Mouse (Mus musculus): ENCODE data around the gene Plk3. TPM values are rescaled to one million over a fixed set of nuclear protein-coding genes. Genes with fewer than 3 reads are reported as not detected.
"Not testable (repeated sequence)": the region's sequence is repeated elsewhere in the genome, so short reads cannot be mapped to it uniquely, and the experiment has no call there.

Plk3 gene
- total RNA-seq (2021), result 10 to 100 TPM; 17.7 to 19.9 TPM

DNA sequence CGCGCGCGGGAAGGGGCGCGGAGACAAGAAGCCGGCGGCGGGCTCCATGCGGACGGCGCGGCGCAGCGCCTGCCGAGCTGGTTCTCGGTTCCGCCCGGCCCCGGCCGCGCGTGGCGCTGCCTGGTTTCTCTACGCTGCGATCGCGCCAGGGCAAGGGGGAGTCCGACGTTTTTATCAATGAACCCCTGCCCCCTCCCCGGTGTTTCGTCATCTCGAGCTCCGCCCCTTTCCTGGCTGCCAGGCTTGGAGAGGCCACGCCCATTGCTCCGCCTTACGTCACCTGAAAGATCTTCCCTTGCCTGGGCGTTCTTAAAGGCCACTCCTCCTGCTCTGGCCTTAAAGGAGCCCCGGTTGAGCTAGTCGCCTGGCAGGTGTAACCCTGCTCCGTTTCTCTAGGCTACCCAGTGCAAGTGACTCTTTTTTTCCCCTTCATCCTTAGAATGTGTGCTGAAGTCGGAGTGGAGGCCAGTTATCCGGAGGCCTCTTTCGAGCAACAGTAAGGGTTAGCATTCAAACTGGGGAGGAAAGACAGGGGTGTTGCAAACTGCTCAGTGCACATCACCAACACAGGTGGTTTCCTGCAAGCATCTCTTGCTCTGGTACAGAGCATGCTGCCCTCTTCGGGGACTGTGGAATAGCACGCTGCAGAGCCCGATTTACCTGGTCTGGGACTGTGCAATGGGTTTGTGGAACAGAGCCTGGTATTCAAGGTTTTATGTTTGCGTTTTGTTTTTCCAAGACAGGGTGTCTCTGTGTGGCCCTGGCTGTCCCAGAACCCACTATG lies at the start of gene Plk3:
Plk3 (minus strand) TSS at position 147 of the 784 bp plus-strand sequence.
- DNase-seq (ENCODE audit: extremely low spot score in 1 of 2, low spot score in 2 of 2), result peak; percentile 95 to 98
- intact Hi-C loops (cut with DNase I), result loop anchor here (10.0 kb wide), 1 partner anchor 309 kb away; the partner anchor contains the start of gene Hpdl

DNA sequence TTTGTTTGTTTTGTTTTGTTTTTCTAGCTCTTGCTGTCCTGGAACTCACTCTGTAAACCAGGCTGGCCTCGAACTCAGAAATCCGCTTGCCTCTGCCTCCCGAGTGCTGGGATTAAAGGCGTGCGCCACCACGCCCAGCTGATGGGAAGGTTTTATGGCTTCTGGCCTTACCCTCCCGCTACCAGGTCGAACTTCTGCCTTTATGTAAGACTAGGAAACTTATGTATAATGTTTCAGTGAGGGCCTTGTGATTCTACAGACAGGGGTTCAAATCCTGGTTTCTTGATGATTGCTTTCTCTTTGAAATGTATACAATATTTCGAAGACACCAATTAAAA lies 49.0 kb upstream of the Plk3 start:
- DNase-seq (ENCODE audit: extremely low spot score in 1 of 2, low spot score in 2 of 2); intact Hi-C loops (cut with DNase I): not testable (repeated sequence)

DNA sequence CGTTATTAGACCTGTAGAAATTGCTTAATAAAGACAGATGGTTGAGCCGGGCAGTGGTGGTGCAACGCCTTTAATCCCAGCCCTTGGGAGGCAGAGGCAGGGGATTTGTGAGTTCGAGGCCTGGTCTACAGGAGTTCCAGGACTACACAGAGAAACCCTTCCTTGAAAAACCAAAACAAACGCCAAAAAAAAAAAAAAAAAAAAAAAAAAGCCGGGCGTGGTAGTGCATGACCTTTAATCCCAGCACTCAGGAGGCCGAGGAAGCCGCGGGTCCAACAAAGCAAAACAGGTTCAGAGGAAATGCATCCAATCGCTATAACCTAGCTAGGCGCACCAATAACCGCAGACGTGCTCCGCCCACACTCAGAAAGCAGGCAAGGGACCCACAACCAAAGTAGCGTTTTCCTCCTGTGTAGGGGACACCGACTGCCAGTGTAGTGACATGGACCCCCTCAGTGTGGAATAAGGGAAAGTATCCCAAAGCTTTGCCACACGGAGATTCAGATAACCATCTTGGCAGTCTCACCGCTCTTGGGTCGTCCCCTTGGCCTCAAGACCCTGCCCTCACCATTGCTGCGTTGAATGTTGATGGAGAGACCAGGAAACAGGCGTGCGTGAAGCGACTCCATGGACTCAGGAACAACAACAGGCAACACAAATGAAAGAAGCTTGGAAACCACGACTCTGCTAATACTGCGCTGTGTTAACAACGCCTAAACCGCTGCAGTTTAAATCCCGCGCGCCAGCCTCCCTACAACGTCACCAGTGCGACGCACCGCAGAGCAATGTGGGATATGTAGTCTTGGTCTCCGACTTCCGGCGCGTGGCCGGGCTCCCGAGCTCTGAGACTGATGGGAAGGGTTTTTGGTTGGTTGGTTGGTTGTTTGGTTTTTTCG lies 48.3 kb upstream of the Plk3 start, which contains the start of gene Kif2c:
Kif2c (minus strand) TSS at position 777 of the 896 bp plus-strand sequence.
- intact Hi-C loops (cut with DNase I), result no loop called here

DNA sequence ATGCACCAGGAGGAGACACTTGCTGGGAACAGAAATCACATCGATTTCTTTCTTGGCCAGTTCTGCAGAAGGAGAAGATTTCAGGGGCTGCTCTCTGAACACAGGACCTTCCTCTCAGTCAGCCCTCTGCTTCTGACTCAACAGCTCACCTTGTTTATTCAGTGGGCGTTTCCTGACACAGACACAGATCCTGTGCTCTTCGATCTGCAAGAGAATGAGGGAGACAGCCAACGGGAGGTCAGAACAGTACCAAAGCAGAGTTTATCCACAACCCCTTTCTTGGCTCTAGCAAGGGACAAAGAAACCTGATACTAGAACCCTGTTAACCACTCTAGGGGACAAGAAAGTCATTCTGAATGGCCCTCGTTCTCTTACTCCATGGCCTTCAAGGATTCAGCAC lies 36.2 kb upstream of the Plk3 start:
- intact Hi-C loops (cut with DNase I), result no loop called here
- no peak for DNase-seq (ENCODE audit: extremely low spot score in 1 of 2, low spot score in 2 of 2)

More for the DNA sequence above, 48.3 kb upstream of the Plk3 start, which contains the start of gene Kif2c:
- DNase-seq (ENCODE audit: extremely low spot score in 1 of 2, low spot score in 2 of 2), result peak; percentile 90 to 93

DNA sequence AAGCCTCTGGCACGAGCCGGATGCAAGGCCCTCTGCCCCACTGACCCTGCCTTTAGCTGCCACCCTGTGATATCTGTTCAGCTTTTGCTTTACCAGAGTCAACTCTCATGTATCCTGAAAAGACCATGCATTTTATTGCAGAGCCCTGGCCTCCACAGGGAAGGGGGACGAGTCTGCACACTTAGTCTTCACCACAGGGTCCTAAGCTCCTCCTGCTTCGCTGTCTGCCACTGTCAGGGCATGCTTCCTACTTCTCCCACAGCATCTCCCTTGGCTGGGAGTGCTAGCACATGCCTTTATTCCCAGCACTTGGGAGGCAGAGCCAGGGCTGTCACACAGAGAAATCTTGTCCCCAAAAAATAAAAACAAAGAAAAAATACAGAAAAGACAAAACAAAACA lies 27.4 kb upstream of the Plk3 start:
- intact Hi-C loops (cut with DNase I), result no loop called here

DNA sequence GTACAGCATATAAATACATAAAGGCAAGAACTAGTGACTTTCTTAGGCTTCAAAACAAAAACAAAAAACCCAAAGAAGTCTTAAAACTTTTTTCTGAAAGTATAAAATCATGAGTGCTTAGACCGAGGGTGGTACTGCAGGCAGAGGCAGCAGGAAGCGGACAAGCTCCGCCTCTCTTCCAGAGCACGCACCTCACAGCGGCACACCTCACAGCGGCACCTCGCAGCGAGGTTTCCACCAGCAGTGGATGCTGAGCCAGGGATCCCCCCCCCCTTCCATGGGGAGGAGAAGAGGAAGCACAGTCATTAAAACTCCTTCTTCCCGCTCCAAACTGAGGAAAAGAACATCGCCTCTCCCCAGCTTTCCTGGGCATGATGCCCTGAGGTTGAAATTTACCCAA lies 25.9 kb upstream of the Plk3 start:
- intact Hi-C loops (cut with DNase I), result no loop called here

More for the DNA sequence above, 27.4 kb upstream of the Plk3 start:
- no peak for DNase-seq (ENCODE audit: extremely low spot score in 1 of 2, low spot score in 2 of 2)

DNA sequence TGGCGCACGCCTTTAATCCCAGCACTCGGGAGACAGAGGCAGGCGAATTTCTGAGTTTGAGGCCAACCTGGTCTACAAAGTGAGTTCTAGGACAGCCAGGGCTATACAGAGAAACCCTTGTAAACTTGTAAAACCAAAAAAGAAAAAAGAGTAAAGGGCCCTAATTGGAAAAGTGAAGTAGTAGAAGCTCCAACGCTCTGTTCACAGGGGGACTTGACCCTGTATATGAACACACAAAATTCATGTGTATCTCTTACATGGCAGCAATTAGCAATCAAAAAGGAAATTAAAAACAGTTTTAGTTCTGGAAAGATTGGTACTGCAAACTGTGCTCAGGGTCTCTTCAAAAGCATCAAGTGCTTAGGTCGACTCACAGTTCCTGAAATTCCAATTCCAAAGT lies 22.6 kb upstream of the Plk3 start:
- intact Hi-C loops (cut with DNase I), result no loop called here
- no peak for DNase-seq (ENCODE audit: extremely low spot score in 1 of 2, low spot score in 2 of 2)

More for the DNA sequence above, 25.9 kb upstream of the Plk3 start:
- no peak for DNase-seq (ENCODE audit: extremely low spot score in 1 of 2, low spot score in 2 of 2)

DNA sequence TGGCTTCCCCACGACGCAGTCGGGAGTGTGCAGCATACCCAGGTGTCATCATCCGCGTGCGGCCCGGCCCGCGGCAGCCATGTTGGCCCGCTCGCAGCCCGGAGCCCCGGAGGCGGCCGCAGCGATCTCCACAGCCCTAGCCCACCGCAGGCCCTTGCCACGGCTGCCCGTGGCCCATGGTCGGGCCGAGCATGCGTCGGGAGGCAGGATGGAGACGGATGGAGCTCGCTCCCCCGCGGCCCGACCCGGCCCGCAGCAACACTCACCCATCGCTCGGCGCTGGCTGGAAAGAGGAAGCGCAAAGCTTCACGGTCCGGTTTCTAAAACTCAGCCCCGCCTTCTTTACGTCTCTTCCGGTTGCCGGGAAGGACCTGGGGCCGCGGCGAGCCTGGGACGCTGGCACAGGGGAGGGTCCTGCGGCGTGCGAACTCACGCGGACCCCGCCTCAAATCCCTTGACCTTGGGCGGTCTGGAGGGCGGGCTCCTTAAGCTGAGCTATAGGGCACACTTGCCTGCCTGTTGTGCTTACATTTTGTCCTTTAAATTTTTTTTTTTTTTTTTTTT lies 22.1 kb upstream of the Plk3 start, which contains the start of gene Rps8:
Rps8 (minus strand) TSS at position 452 of the 564 bp plus-strand sequence.
- intact Hi-C loops (cut with DNase I), result no loop called here
- peak; percentile 82 to 90 for DNase-seq (ENCODE audit: extremely low spot score in 1 of 2, low spot score in 2 of 2)

DNA sequence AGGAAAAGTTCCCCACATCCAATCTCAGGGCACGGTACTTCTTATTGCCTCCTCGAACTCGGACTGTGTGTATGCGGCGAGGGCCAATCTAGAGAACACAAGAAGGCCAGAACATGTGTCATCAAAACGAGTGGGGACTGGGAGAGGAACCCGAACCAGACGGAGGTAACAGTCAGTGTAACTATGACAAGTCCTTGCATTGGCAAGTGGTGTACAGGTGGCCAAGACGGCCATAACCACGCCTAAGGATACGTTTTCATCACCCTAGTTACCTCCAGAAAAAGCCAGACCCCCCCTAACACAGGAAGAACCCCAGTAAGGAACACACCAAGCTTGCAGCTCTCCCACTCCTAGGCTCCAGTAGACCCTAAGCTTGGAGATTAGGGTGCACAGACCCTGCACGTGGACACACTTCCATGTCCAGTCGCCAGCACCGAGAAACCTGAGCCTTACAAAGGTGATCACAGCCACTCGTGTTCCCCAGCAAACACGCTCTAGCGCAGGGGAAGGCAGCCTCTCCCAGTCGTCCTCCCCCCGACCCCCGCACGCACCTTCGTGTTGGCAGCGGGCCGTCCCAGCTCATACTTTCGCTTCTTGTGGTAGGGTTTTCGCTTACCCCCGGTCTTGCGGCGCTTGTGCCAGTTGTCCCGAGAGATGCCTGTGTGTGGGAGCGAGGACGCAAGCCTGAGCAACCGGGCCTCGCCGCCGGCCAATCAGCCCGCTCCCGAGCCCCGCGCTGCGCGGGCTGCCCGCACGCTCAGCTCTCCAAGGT lies 21.4 kb upstream of the Plk3 start:
- intact Hi-C loops (cut with DNase I), result no loop called here
- no peak for DNase-seq (ENCODE audit: extremely low spot score in 1 of 2, low spot score in 2 of 2)

DNA sequence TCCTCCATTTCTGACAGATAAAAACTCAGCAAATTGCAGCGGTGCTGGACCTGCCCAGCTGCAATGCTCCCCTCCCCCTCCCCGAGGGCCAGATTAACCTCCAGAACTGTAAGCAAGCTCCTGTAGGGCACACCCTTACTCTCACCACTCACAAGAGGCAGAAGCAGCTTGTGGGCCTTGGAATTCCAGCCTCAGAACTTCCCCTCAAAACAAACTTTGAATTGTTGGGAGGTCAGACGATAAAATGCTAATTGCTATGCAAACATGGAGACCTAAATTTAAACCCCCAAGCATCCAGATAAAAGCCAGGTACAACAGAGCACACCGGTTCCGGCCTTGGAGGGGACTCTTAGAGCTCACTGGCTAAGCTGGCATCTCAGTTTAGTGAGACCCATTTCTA lies 19.0 kb upstream of the Plk3 start:
- no peak for DNase-seq (ENCODE audit: extremely low spot score in 1 of 2, low spot score in 2 of 2)
- intact Hi-C loops (cut with DNase I), result no loop called here

DNA sequence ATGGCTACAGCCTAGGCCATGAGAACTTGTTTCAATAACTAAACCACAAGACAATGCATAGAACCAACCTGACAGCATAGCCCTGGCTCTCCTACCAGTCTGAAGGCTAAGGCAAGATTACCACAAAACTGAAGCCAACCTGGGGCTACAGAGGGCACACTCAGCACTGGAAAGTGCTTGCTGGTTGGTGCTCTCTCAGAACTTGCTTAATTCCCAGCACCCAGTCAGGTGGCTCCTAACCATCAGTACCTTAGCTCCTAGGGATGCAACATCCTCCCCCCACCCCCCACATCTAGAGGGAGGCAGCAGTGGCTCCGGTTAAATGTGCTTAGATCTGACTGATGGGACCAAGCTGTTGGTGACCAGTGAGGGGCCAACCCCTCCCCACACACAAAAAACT lies 17.7 kb upstream of the Plk3 start:
- intact Hi-C loops (cut with DNase I), result no loop called here
- DNase-seq (ENCODE audit: extremely low spot score in 1 of 2, low spot score in 2 of 2), result no peak

DNA sequence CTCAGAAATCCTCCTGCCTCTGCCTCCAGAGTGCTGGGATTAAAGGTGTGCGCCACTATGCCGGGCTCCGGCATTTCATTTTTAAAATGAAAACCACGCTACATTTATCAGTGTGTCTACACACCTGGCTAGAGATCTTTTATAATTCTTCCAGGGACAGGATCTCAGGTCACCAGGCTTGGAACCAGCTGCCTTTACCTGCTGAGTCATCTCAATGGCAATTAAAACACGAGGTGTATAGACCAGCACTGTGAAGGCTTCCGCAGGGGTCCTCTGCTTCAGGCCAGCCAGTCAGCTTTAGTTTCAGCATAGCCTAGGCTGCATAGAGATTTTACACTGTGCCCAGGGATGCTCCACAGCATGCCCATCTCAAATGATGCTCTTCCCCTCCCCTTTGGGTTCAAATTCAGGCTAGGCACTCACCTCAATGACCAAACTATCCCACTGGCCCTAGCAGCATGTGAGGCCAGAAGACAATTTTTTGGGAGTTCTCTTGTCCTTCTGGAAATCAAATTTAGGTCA lies 16.5 kb upstream of the Plk3 start:
- no peak for DNase-seq (ENCODE audit: extremely low spot score in 1 of 2, low spot score in 2 of 2)
- intact Hi-C loops (cut with DNase I), result no loop called here

DNA sequence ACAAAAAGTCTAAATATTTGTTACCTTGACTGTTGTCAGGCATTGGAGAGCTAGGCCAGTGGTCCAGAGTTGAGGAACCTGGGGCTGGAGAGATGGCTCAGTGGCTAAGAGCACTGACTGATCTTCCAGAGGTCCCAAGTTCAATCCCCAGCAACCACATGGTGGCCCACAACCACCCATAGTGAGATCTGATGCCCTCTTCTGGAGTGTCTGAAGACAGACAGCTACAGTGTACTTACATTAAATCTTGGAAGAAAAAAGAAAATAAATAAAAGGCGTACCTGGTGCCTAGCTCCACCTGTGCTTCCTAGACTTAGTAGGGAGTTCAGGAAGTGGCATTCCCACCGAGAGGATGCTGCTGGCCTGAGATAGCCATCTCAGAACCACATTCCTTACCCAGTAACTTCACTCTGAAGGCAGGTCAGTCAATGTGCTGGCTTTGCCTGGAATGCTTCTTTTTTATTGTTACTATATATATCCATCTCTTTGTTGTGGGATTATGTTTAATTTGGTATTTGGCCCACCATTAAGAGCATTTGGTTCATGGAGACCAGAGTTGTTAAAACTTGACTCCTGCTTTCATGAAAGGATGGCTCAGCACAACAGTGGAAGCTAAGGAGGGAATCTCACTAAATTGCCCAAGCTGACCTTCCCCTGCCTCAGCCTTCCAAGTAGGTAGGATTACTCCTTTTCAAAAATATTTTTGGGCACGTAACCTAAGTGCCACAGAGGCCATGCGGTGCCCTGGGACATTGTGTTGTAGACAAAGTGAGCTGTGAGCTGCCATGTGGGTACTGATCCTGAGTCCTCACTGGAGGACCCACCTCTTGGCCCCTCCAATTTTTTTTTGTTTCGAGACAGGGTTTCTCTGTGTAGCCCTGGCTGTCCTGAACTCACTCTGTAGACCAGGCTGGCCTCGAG lies 15.8 kb upstream of the Plk3 start:
- intact Hi-C loops (cut with DNase I), result loop anchor here (5.0 kb wide), 1 partner anchor 147 kb away; no protein-coding TSS in a partner anchor
- DNase-seq (ENCODE audit: extremely low spot score in 1 of 2, low spot score in 2 of 2), result no peak

DNA sequence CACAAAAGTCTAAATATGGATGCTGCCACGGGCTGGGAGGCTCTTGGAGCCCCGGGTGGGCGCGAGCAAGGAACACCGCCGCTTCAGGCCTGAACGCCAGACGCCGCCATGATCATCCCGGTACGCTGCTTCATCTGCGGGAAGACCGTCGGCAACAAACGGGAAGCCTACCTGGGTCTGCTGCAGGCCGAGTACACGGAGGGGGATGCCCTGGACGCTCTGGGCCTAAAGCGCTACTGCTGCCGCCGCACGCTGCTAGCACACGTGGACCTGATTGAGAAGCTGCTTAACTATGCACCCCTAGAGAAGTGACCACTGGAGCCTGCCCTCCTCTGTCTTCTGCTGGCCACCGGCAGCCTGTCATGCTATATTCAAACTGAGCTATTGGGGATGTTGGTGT lies 15.1 kb upstream of the Plk3 start:
- intact Hi-C loops (cut with DNase I), result loop anchor here (5.0 kb wide), 1 partner anchor 147 kb away; no protein-coding TSS in a partner anchor
- DNase-seq (ENCODE audit: extremely low spot score in 1 of 2, low spot score in 2 of 2), result no peak

DNA sequence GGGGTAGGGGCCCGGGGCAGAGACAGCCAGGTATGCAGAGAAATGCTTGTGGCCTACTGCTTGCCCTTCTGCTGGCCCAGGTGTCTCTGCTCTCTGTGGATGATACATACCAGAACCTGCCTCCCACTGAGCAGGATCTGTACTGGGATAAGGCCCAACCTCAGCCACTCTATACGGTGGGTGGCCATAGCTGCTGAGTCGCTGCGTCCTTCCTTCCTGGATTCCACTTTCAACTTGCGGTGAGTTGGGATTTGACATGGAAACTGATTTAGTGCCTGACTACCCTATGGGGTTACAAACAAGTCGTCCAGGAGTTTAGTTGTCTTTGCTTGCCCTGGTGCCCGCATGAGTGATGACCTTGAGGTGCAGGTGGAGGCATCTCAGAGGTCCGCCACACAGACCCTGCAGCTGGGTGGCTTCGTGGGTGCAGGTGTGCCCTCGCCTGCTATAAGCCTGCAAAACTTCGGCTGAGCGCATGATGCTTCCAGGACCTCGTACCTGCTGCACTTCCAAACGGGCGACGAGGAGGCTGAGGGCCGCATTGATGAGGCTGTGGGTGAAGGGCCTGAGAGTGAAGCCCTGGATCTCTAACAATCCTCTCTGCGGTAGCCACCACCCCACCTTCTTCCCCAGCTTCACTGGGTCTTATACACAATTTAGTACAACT lies 14.4 kb upstream of the Plk3 start:
- no peak for DNase-seq (ENCODE audit: extremely low spot score in 1 of 2, low spot score in 2 of 2)
- intact Hi-C loops (cut with DNase I), result loop anchor here (5.0 kb wide), 1 partner anchor 146 kb away; no protein-coding TSS in a partner anchor

DNA sequence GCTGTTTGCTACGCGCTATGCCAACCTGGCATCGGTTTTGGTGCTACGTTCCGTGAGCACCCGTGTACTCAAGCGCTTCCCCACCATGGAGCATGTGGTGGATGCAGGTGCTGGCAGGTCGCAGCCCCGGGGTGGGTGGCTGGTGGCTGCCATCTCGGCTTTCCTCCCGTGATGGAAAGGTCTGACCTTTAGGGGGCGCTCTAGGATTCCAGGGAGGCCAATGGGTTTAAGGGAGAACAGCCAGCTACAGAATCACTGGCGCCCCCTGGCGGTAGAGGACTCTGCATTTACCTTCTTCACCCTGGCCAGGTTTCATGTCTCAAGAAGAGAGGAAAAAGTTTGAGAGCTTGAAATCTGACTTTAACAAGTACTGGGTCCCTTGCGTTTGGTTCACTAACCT lies 12.4 kb upstream of the Plk3 start:
- intact Hi-C loops (cut with DNase I), result loop anchor here (5.0 kb wide), 1 partner anchor 144 kb away; no protein-coding TSS in a partner anchor
- DNase-seq (ENCODE audit: extremely low spot score in 1 of 2, low spot score in 2 of 2), result peak in 1 of 2 experiments; percentile 91

DNA sequence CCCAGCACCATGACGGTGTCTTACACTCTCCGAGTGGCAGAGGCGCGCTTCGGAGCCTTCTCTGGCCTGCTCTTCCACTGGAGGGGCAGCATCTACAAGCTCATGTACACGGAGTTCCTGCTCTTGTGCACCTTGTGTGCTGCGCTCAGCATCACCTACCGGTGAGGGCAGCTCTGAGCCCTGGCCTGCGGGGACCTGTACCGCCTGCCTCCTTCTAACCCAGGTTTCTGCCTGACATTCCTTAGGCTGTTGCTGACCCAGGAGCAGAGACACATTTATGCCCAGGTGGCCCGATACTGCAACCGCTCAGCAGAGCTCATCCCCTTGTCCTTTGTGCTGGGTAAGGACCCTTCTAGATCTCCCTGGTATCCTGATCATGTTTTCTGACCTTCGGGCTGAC lies 11.5 kb upstream of the Plk3 start:
- intact Hi-C loops (cut with DNase I), result loop anchor here (5.0 kb wide), 1 partner anchor 143 kb away; no protein-coding TSS in a partner anchor
- no peak for DNase-seq (ENCODE audit: extremely low spot score in 1 of 2, low spot score in 2 of 2)

Measured in left cerebral cortex, postnatal 10 days (tissue).